Mouse (Mus musculus) splenic B cell, adult 2 months (primary cell): ENCODE measurements at regions not wholly inside any gene's neighbourhood (a gene's known extent, or its start where the extent isn't known, plus 50 kb on each side); places are given as distances from the start of the nearest gene placed in this dataset.

Experiments used
- DNase-seq: peaks from one replicate; pipeline ENCODE4 v3.0.0-alpha.2; 2011; ENCODE audit warnings: low read depth, low spot score
- H3K27me3 ChIP-seq: 2 replicates; pipeline ENCODE4 v1.6.1; 2012; ENCODE audit warnings: mild to moderate bottlenecking, low read length, moderate library complexity, mixed read lengths; ENCODE audit not compliant: control insufficient read depth, poor library complexity, insufficient read depth, severe bottlenecking
- H3K36me3 ChIP-seq: 2 replicates; pipeline ENCODE4 v1.6.1; 2012; ENCODE audit warnings: mild to moderate bottlenecking, low read length, moderate library complexity, mixed read lengths; ENCODE audit not compliant: control insufficient read depth, poor library complexity, insufficient read depth, severe bottlenecking

GRCm38 (mm10) chr13:91274131-91274530 lies 50.4 kb upstream of the Atg10 start:
- Histone ChIP-seq H3K36me3 (no peaks in the 10 kb centered on the region), H3K27me3 (no peaks in the 10 kb centered on the region)
- no peak for DNase-seq

GRCm38 (mm10) chr13:91274615-91275014 lies 50.8 kb upstream of the Atg10 start:
- Histone ChIP-seq H3K36me3 (no peaks in the 10 kb centered on the region), H3K27me3 (no peaks in the 10 kb centered on the region)
- no peak for DNase-seq

- no peaks in the 10 kb centered on the region for H3K27me3 ChIP-seq
- H3K36me3 ChIP-seq: no peaks in the 10 kb centered on the region
- DNase-seq: no peak
Measured at GRCm38 (mm10) chr13:91279487-91279886, 55.7 kb upstream of the Atg10 start.

- Histone ChIP-seq H3K36me3 (no peaks in the 10 kb centered on the region), H3K27me3 (no peaks in the 10 kb centered on the region)
- no peak for DNase-seq
Measured at GRCm38 (mm10) chr13:91295552-91296170, 71.9 kb upstream of the Atg10 start.

GRCm38 (mm10) chr13:91296521-91297160 lies 72.9 kb upstream of the Atg10 start:
- no peaks in the 10 kb centered on the region for H3K36me3 ChIP-seq
- no peaks in the 10 kb centered on the region for H3K27me3 ChIP-seq
- DNase-seq: peak; percentile 3

GRCm38 (mm10) chr13:91301849-91302248 lies 78.1 kb upstream of the Atg10 start:
- DNase-seq: no peak
- H3K27me3 ChIP-seq: no peaks in the 10 kb centered on the region
- H3K36me3 ChIP-seq: no peaks in the 10 kb centered on the region

GRCm38 (mm10) chr13:91305697-91306405 lies 82.1 kb upstream of the Atg10 start:
- Histone ChIP-seq H3K27me3 (no peaks in the 10 kb centered on the region), H3K36me3 (no peaks in the 10 kb centered on the region)
- DNase-seq: no peak

GRCm38 (mm10) chr13:91306545-91306944 lies 82.8 kb upstream of the Atg10 start:
- no peaks in the 10 kb centered on the region for H3K27me3 ChIP-seq
- peak; percentile 22 for DNase-seq
- H3K36me3 ChIP-seq: no peaks in the 10 kb centered on the region

- peak; percentile 8 for DNase-seq
- H3K36me3 ChIP-seq: no peaks in the 10 kb centered on the region
- H3K27me3 ChIP-seq: no peaks in the 10 kb centered on the region
Measured at GRCm38 (mm10) chr13:91312905-91313571, 89.3 kb upstream of the Atg10 start.

- DNase-seq: no peak
- H3K27me3 ChIP-seq: no peaks in the 10 kb centered on the region
- H3K36me3 ChIP-seq: no peaks in the 10 kb centered on the region
Measured at GRCm38 (mm10) chr13:91322331-91322730, 98.6 kb upstream of the Atg10 start.

GRCm38 (mm10) chr13:91326834-91327233 lies 103.1 kb upstream of the Atg10 start:
- no peaks in the 10 kb centered on the region for H3K36me3 ChIP-seq
- H3K27me3 ChIP-seq: no peaks in the 10 kb centered on the region
- no peak for DNase-seq

GRCm38 (mm10) chr13:91334283-91334682 lies 110.5 kb upstream of the Atg10 start:
- Histone ChIP-seq H3K36me3 (no peaks in the 10 kb centered on the region), H3K27me3 (no peaks in the 10 kb centered on the region)
- DNase-seq: no peak

- Histone ChIP-seq H3K27me3 (no peaks in the 10 kb centered on the region), H3K36me3 (no peaks in the 10 kb centered on the region)
- DNase-seq: no peak
Measured at GRCm38 (mm10) chr13:91344139-91344538, 115.9 kb upstream of the Ssbp2 start.

GRCm38 (mm10) chr13:91348489-91349083 lies 111.5 kb upstream of the Ssbp2 start:
- no peaks in the 10 kb centered on the region for H3K36me3 ChIP-seq
- no peak for DNase-seq
- H3K27me3 ChIP-seq: no peaks in the 10 kb centered on the region

- Histone ChIP-seq H3K36me3 (no peaks in the 10 kb centered on the region), H3K27me3 (no peaks in the 10 kb centered on the region)
- no peak for DNase-seq
Measured at GRCm38 (mm10) chr13:91352311-91352710, 107.8 kb upstream of the Ssbp2 start.
